Mouse (Mus musculus) lung, adult 18-20 months (tissue): Measurements from ENCODE around the gene Zfp13.
"Not testable (repeated sequence)": the region's sequence is repeated elsewhere in the genome, so short reads cannot be mapped to it uniquely, and the experiment has no call there.

Experiments
- DNase-seq, 2 experiments: peaks; one replicate each; pipeline ENCODE4 v3.0.0; 2022; ENCODE audit warnings: mixed read lengths in 2 of 2

The Zfp13 gene

DNA sequence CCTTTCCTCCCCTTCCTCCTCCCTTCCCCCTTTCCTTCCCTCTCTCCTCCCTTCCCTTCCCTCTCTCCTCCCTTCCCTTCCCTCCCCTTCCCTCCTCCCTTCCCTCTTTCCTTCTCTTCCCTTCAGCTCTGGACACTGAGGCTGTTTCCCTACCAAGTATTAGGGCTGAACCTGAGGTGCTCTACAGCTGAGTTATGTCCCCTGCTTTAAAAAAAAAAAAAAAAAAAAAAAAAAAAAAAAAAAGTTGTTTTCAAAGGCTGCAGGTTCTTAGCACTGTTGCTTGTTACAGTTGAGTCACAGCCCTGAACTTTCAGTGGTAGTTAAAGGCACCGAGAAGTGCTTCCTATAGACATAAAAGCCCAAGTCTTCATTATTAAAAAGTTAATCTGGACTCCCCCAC is 67.9 kb downstream of the Zfp13 start:
- DNase-seq: not testable (repeated sequence)
